Mouse (Mus musculus) gastrocnemius, postnatal 14 days (tissue): ENCODE results near the gene Zfp62. TPM values are rescaled to one million over a fixed set of nuclear protein-coding genes. Genes with fewer than 3 reads are reported as not detected.

Experiments used
- DNase-seq: peaks from one replicate; pipeline ENCODE4 v3.0.0; 2021; ENCODE audit warnings: mixed read lengths
- intact Hi-C: fragments of 180-260 bp; cut with DNase I; formaldehyde crosslinking; loops from one replicate; pipeline ENCODE4 v1.15.1; 2025; ENCODE audit warnings: low total_unique reads
- total RNA-seq, 2 experiments: library from RNA; stranded (reverse); gene quantifications; 2 replicates each; pipeline ENCODE4 v1.2.3; 2021

Gene Zfp62
- total RNA-seq, 2 experiments from 2014 or later = 16.5 to 18.1 TPM

GRCm38 (mm10) chr11:49264622-49265021 is 61.5 kb downstream of the Zfp62 start:
- no peak for DNase-seq
- intact Hi-C loops = no loop called here

- intact Hi-C loops = no loop called here
- DNase-seq = no peak
Measured at GRCm38 (mm10) chr11:49265101-49265500, 62.0 kb downstream of the Zfp62 start.

GRCm38 (mm10) chr11:49266671-49267070 is 63.6 kb downstream of the Zfp62 start:
- no peak for DNase-seq
- intact Hi-C loops = no loop called here

- no peak for DNase-seq
- intact Hi-C loops = no loop called here
Measured at GRCm38 (mm10) chr11:49267316-49267715, 64.2 kb downstream of the Zfp62 start.

GRCm38 (mm10) chr11:49267970-49268579 is 65.0 kb downstream of the Zfp62 start:
- no peak for DNase-seq
- intact Hi-C loops = no loop called here

Other genes starting within 250 kb of the Zfp62 start
- gene Olfr56, start 224.4 kb upstream of the Zfp62 start, total RNA-seq = not detected
- gene 9930111J21Rik1, start 223.9 kb upstream of the Zfp62 start, total RNA-seq = 1 to 10 TPM in 1 of 2 experiments, under 1 TPM in 1; 0.90 to 1.0 TPM
- under 1 TPM; 0.13 to 0.47 TPM for gene Gm12185, start 211.1 kb upstream of the Zfp62 start, total RNA-seq
- under 1 TPM in 1 of 2 experiments, not detected in 1; 0.14 TPM for gene Tgtp1, start 209.1 kb upstream of the Zfp62 start, total RNA-seq
- gene 9930111J21Rik2, start 152.1 kb upstream of the Zfp62 start, total RNA-seq = 1 to 10 TPM; 1.0 to 1.4 TPM
- not detected for gene Tgtp2, start 139.1 kb upstream of the Zfp62 start, total RNA-seq
- gene Ifi47, start 126.7 kb upstream of the Zfp62 start, total RNA-seq = 1 to 10 TPM in 1 of 2 experiments, under 1 TPM in 1; 0.93 to 1.5 TPM
- gene Olfr1396, start 88.4 kb upstream of the Zfp62 start, total RNA-seq = under 1 TPM in 1 of 2 experiments, not detected in 1; 0.04 TPM
- not detected for gene Olfr1395, start 61.0 kb upstream of the Zfp62 start, total RNA-seq
- gene Olfr1394, start 48.9 kb upstream of the Zfp62 start, total RNA-seq = not detected
- gene Btnl9, start 16.1 kb upstream of the Zfp62 start, total RNA-seq = 1 to 10 TPM; 4.8 to 9.0 TPM
- gene Mgat1, start 40.9 kb downstream of the Zfp62 start, total RNA-seq = 10 to 100 TPM; 35.7 to 39.5 TPM
- under 1 TPM in 1 of 2 experiments, not detected in 1; 0.23 TPM for gene Olfr1393, start 75.0 kb downstream of the Zfp62 start, total RNA-seq
- not detected for gene Olfr1392, start 82.0 kb downstream of the Zfp62 start, total RNA-seq
- not detected for gene Olfr10, start 101.4 kb downstream of the Zfp62 start, total RNA-seq
- gene Olfr1391, start 119.5 kb downstream of the Zfp62 start, total RNA-seq = not detected
- gene Olfr1390, start 131.9 kb downstream of the Zfp62 start, total RNA-seq = not detected
- not detected for gene Olfr1389, start 219.8 kb downstream of the Zfp62 start, total RNA-seq
- gene Olfr1388, start 233.3 kb downstream of the Zfp62 start, total RNA-seq = under 1 TPM; 0.07 to 0.08 TPM